Mouse (Mus musculus) forebrain, postnatal 0 days (tissue): ENCODE measurements at regions not wholly inside any gene's neighbourhood (a gene's known extent, or its start where the extent isn't known, plus 50 kb on each side); places are given as distances from the start of the nearest gene placed in this dataset.

Experiments used
- ATAC-seq: fragments of 200-750 bp; cut with Nextera tagmentation; 2 replicates; pipeline ENCODE4 v1.8.0; 2017; ENCODE audit warnings: mild to moderate bottlenecking, moderate library complexity
- DNase-seq: peaks from one replicate; pipeline ENCODE4 v3.0.0-alpha.2; 2015
- H3K27ac ChIP-seq: fragments of 300-500 bp; sonication (generic); 2 replicates; pipeline ENCODE4 v1.5.1; 2014; ENCODE audit warnings: low read depth, mild to moderate bottlenecking, antibody characterized with exemption, low read length, moderate library complexity, mixed read lengths
- H3K27me3 ChIP-seq: fragments of 300-500 bp; sonication (generic); 2 replicates; pipeline ENCODE4 v1.6.1; 2014; ENCODE audit warnings: mild to moderate bottlenecking, low read length, mixed read lengths; ENCODE audit not compliant: insufficient read depth
- H3K36me3 ChIP-seq: fragments of 300-500 bp; sonication (generic); 2 replicates; pipeline ENCODE4 v1.6.1; 2014; ENCODE audit warnings: mild to moderate bottlenecking, moderate library complexity; ENCODE audit not compliant: insufficient read depth
- H3K4me1 ChIP-seq: fragments of 300-500 bp; sonication (generic); 2 replicates; pipeline ENCODE4 v1.6.1; 2014; ENCODE audit warnings: antibody characterized with exemption; ENCODE audit not compliant: insufficient read depth
- H3K4me2 ChIP-seq: fragments of 300-500 bp; sonication (generic); 2 replicates; pipeline ENCODE4 v1.6.1; 2014; ENCODE audit warnings: low read depth, mild to moderate bottlenecking, moderate library complexity
- H3K4me3 ChIP-seq: fragments of 300-500 bp; sonication (generic); 2 replicates; pipeline ENCODE4 v1.5.1; 2014; ENCODE audit warnings: low read depth, low read length, mixed read lengths
- H3K9ac ChIP-seq: fragments of 300-500 bp; sonication (generic); 2 replicates; pipeline ENCODE4 v1.6.1; 2014; ENCODE audit warnings: mild to moderate bottlenecking
- H3K9me3 ChIP-seq: fragments of 300-500 bp; sonication (generic); 2 replicates; pipeline ENCODE4 v1.6.1; 2016; ENCODE audit warnings: low read length
- CTCF ChIP-seq: sonication (generic); IDR thresholded peaks from 2 replicates; pipeline ENCODE4 v1.5.1; 2016; ENCODE audit warnings: antibody characterized with exemption, control low read depth, low read depth
- WGBS: fragments of 180-500 bp; shearing (Covaris S2); extraction: QIAGEN DNeasy Blood & Tissue Kit; methylation state at CpG from one replicate; pipeline ENCODE4 v1.1.7; 2014; 5-methylcytosine and 5-hydroxymethylcytosine counted together

- no peak for DNase-seq
- Histone ChIP-seq H3K4me2 (no peak overlapping the region), H3K9me3 (no peaks in the 10 kb centered on the region), H3K27ac (no peak overlapping the region), H3K27me3 (no peaks in the 10 kb centered on the region), H3K4me3 (no peak overlapping the region), H3K9ac (no peak overlapping the region), H3K36me3 (no peaks in the 10 kb centered on the region), H3K4me1 (no peaks in the 10 kb centered on the region)
- no peak for ATAC-seq
- 84% methylated on average over 1 of the region's 1 CpGs for WGBS
- no peak for TF ChIP-seq CTCF
These were observed 129.6 kb downstream of the Tmem17 start for GRCm38 (mm10) chr11:22641450-22641849.

- no peaks in the 10 kb centered on the region for H3K27me3 ChIP-seq
- DNase-seq (no peak), ATAC-seq (no peak)
- no peaks in the 10 kb centered on the region for H3K4me1 ChIP-seq
- H3K4me2 ChIP-seq: no peak overlapping the region
- no peak overlapping the region for H3K9ac ChIP-seq
- 21% methylated on average over 3 of the region's 3 CpGs for WGBS
- no peak overlapping the region for H3K27ac ChIP-seq
- TF ChIP-seq CTCF: no peak
- H3K4me3 ChIP-seq: no peak overlapping the region
- H3K9me3 ChIP-seq: no peaks in the 10 kb centered on the region
- H3K36me3 ChIP-seq: no peaks in the 10 kb centered on the region
These were observed 132.2 kb downstream of the Tmem17 start for GRCm38 (mm10) chr11:22644010-22644625.

- no peak overlapping the region for H3K27ac ChIP-seq
- WGBS: 57% methylated on average over 1 of the region's 1 CpGs
- DNase-seq: no peak
- H3K9ac ChIP-seq: no peak overlapping the region
- no peaks in the 10 kb centered on the region for H3K9me3 ChIP-seq
- H3K36me3 ChIP-seq: no peaks in the 10 kb centered on the region
- no peak overlapping the region for H3K4me2 ChIP-seq
- no peaks in the 10 kb centered on the region for H3K27me3 ChIP-seq
- no peaks in the 10 kb centered on the region for H3K4me1 ChIP-seq
- no peak for TF ChIP-seq CTCF
- ATAC-seq: no peak
- H3K4me3 ChIP-seq: no peak overlapping the region
These were observed 133.0 kb downstream of the Tmem17 start for GRCm38 (mm10) chr11:22644877-22645276.

- no peak for TF ChIP-seq CTCF
- Histone ChIP-seq H3K9ac (no peak overlapping the region), H3K4me3 (no peak overlapping the region), H3K4me2 (no peak overlapping the region), H3K4me1 (no peaks in the 10 kb centered on the region), H3K9me3 (no peaks in the 10 kb centered on the region), H3K36me3 (no peaks in the 10 kb centered on the region), H3K27ac (no peak overlapping the region), H3K27me3 (no peaks in the 10 kb centered on the region)
- WGBS: 73% methylated on average over 6 of the region's 6 CpGs
- no peak for ATAC-seq
- DNase-seq: no peak
These were observed 134.5 kb downstream of the Tmem17 start for GRCm38 (mm10) chr11:22646192-22646936.

GRCm38 (mm10) chr11:22648275-22648674, 136.4 kb downstream of the Tmem17 start:
- no peak for ATAC-seq
- H3K27me3 ChIP-seq: no peaks in the 10 kb centered on the region
- no peaks in the 10 kb centered on the region for H3K9me3 ChIP-seq
- no peak overlapping the region for H3K9ac ChIP-seq
- H3K36me3 ChIP-seq: no peaks in the 10 kb centered on the region
- no peak overlapping the region for H3K4me2 ChIP-seq
- no peak overlapping the region for H3K27ac ChIP-seq
- no peak for DNase-seq
- H3K4me1 ChIP-seq: no peaks in the 10 kb centered on the region
- TF ChIP-seq CTCF: no peak
- WGBS: 94% methylated on average over 5 of the region's 5 CpGs
- H3K4me3 ChIP-seq: no peak overlapping the region

GRCm38 (mm10) chr11:22650771-22651170, 138.9 kb downstream of the Tmem17 start:
- Histone ChIP-seq H3K36me3 (no peaks in the 10 kb centered on the region), H3K4me1 (no peaks in the 10 kb centered on the region), H3K9me3 (no peaks in the 10 kb centered on the region), H3K9ac (no peak overlapping the region), H3K27me3 (no peaks in the 10 kb centered on the region), H3K27ac (no peak overlapping the region), H3K4me3 (no peak overlapping the region), H3K4me2 (no peak overlapping the region)
- 89% methylated on average over 10 of the region's 10 CpGs for WGBS
- no peak for TF ChIP-seq CTCF
- no peak for ATAC-seq
- no peak for DNase-seq

GRCm38 (mm10) chr11:22651313-22651712, 139.4 kb downstream of the Tmem17 start:
- H3K36me3 ChIP-seq: no peaks in the 10 kb centered on the region
- WGBS: 78% methylated on average over 1 of the region's 1 CpGs
- no peaks in the 10 kb centered on the region for H3K27me3 ChIP-seq
- no peak overlapping the region for H3K27ac ChIP-seq
- ATAC-seq (no peak), DNase-seq (no peak)
- no peak for TF ChIP-seq CTCF
- no peak overlapping the region for H3K9ac ChIP-seq
- no peak overlapping the region for H3K4me2 ChIP-seq
- no peak overlapping the region for H3K4me3 ChIP-seq
- no peaks in the 10 kb centered on the region for H3K4me1 ChIP-seq
- no peaks in the 10 kb centered on the region for H3K9me3 ChIP-seq
